In the genomic region with DNA sequence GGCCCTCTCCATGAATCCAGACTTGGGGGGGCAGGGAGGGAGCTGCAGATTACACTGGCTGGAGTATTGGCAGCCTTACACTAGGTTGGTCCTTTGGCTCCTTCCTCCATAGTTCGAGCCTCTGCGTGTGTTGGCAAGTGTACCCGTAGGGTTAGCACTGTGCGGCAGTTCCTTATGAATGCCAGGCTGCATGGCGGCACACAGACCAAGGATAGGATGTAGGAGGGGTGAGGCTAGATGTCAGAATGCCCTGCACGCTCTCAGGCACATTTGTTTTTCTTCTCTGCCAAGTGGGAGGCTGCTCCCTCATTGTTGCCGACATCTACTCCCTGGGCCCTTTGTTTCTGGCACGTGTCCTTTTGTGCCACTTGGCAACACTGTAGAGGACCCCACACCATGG, we compare ENCODE assay signal across 16 mouse cellular contexts.
DNase-seq lines count a peak whose midpoint lies in the region; ATAC-seq lines count a peak whose summit lies in the region.
"Had no signal": no experiment of that assay in that cellular context is flagged by ENCODE, and none has a peak within 500 bp of the region (broad histone marks: within the 10 kb centered on the region; RNA-seq: fewer than 3 reads in every experiment).

No protein-coding gene starts in this region.

- no peak overlapping the region for H3K4me3 ChIP-seq in forebrain, embryonic 10.5 days
- H3K4me3 ChIP-seq in forebrain, embryonic 11.5 days (ENCODE audit: low read depth, low read length) = no peak overlapping the region
- no peak overlapping the region for H3K4me3 ChIP-seq in forebrain, embryonic 16.5 days (replicated peaks; ENCODE audit: low read length)
- no peak overlapping the region for H3K4me3 ChIP-seq in hindbrain, embryonic 16.5 days (ENCODE audit: low read length)
- H3K4me3 ChIP-seq in neural tube, embryonic 13.5 days = no peak overlapping the region
- H3K4me3 ChIP-seq: embryonic facial prominence, embryonic 10.5 days; left cerebral cortex, adult 2 months; liver, embryonic 15.5 days had no signal

- no peak overlapping the region for H3K9ac ChIP-seq in forebrain, embryonic 11.5 days (ENCODE audit: low read length)
- no peak overlapping the region for H3K9ac ChIP-seq in forebrain, embryonic 16.5 days (replicated peaks; ENCODE audit: low read depth, low read length)
- H3K9ac ChIP-seq in hindbrain, embryonic 16.5 days (ENCODE audit: low read depth, low read length) = no peak overlapping the region
- no peak overlapping the region for H3K9ac ChIP-seq in neural tube, embryonic 13.5 days
- H3K9ac ChIP-seq: liver, embryonic 15.5 days had no signal

- no peak overlapping the region for H3K4me2 ChIP-seq in forebrain, embryonic 11.5 days (ENCODE audit: low read depth, low read length, severe bottlenecking)
- no peak overlapping the region for H3K4me2 ChIP-seq in forebrain, embryonic 16.5 days (ENCODE audit: low read length)
- no peak overlapping the region for H3K4me2 ChIP-seq in hindbrain, embryonic 16.5 days (ENCODE audit: low read length)
- H3K4me2 ChIP-seq in neural tube, embryonic 13.5 days = no peak overlapping the region
- H3K4me2 ChIP-seq: liver, embryonic 15.5 days had no signal

- DNase-seq in forebrain, embryonic 10.5 days (ENCODE audit: extremely low spot score, low spot score) = no peak
- no peak for DNase-seq in forebrain, embryonic 11.5 days (ENCODE audit: low spot score)
- DNase-seq in gastrocnemius, postnatal 14 days = no peak
- DNase-seq in c-Kit-positive CD71-positive TER-119-positive erythroid progenitor cells, embryonic 14.5 days (ENCODE audit: low spot score) = no peak
- DNase-seq in urinary bladder, adult 18-20 months (ENCODE audit: low spot score in 2 of 2) = no peak
- DNase-seq: cerebellum, postnatal 25 days; heart, postnatal 4 days; kidney, adult 11 months; lung, postnatal 10 days had no signal

- whole genome bisulfite sequencing in forebrain, embryonic 10.5 days = 70% methylated on average over 8 of the region's 8 CpGs
- 62% methylated on average over 8 of the region's 8 CpGs for WGBS in forebrain, embryonic 11.5 days
- WGBS in forebrain, embryonic 16.5 days = 19% methylated on average over 8 of the region's 8 CpGs
- 29% methylated on average over 8 of the region's 8 CpGs for WGBS in hindbrain, embryonic 16.5 days
- WGBS in neural tube, embryonic 13.5 days = 48% methylated on average over 8 of the region's 8 CpGs

- H3K9me3 ChIP-seq in forebrain, embryonic 10.5 days = no peaks in the 10 kb centered on the region
- H3K9me3 ChIP-seq in forebrain, embryonic 11.5 days (ENCODE audit: control insufficient read depth, low read length) = no peaks in the 10 kb centered on the region
- H3K9me3 ChIP-seq in forebrain, embryonic 16.5 days (ENCODE audit: control insufficient read depth, low read length) = no peaks in the 10 kb centered on the region
- H3K9me3 ChIP-seq in hindbrain, embryonic 16.5 days (ENCODE audit: control insufficient read depth, low read length) = no peaks in the 10 kb centered on the region
- H3K9me3 ChIP-seq in neural tube, embryonic 13.5 days = no peaks in the 10 kb centered on the region
- H3K9me3 ChIP-seq: embryonic facial prominence, embryonic 10.5 days; liver, embryonic 15.5 days had no signal

- H3K27ac ChIP-seq in forebrain, embryonic 10.5 days = 0 out of 2 replicates have a peak overlapping the region, but pooled peaks have one; percentile 33
- no peak overlapping the region for H3K27ac ChIP-seq in forebrain, embryonic 11.5 days (ENCODE audit: low read depth, low read length)
- no peak overlapping the region for H3K27ac ChIP-seq in forebrain, embryonic 16.5 days (ENCODE audit: low read length)
- H3K27ac ChIP-seq in hindbrain, embryonic 16.5 days (ENCODE audit: low read depth, low read length) = no peak overlapping the region
- H3K27ac ChIP-seq in neural tube, embryonic 13.5 days (replicated peaks) = no peak overlapping the region
- H3K27ac ChIP-seq: embryonic facial prominence, embryonic 10.5 days; kidney, postnatal 0 days; left cerebral cortex, adult 2 months; liver, embryonic 15.5 days had no signal

- intact Hi-C loops in gastrocnemius, postnatal 14 days (cut with DNase I; ENCODE audit: low total_unique reads) = no loop called here

- peaks cover 54% of the 10 kb centered on the region for H3K27me3 ChIP-seq in forebrain, embryonic 10.5 days (ENCODE audit: poor library complexity, severe bottlenecking)
- peaks cover 2% of the 10 kb centered on the region; the same call in 1 of the 2 replicates for H3K27me3 ChIP-seq in forebrain, embryonic 11.5 days (ENCODE audit: control insufficient read depth, insufficient read depth, low read length)
- peaks cover 5% of the 10 kb centered on the region; the same call in 1 of the 2 replicates for H3K27me3 ChIP-seq in forebrain, embryonic 16.5 days (replicated peaks; ENCODE audit: control insufficient read depth, insufficient read depth, low read length)
- H3K27me3 ChIP-seq in hindbrain, embryonic 16.5 days (replicated peaks; ENCODE audit: control insufficient read depth, insufficient read depth, low read length) = 0 out of 2 replicates have a peak, but pooled peaks cover 4% of the 10 kb centered on the region
- peaks cover 71% of the 10 kb centered on the region for H3K27me3 ChIP-seq in neural tube, embryonic 13.5 days

- no peak; the same call in 1 of the 2 replicates for ATAC-seq in forebrain, embryonic 11.5 days (replicated peaks; ENCODE audit: low FRiP score)
- peak; percentile 46 for ATAC-seq in forebrain, embryonic 16.5 days
- ATAC-seq in hindbrain, embryonic 16.5 days = peak; percentile 87
- peak; percentile 70 for ATAC-seq in neural tube, embryonic 13.5 days (ENCODE audit: low read depth)

- peaks cover 56% of the 10 kb centered on the region for H3K4me1 ChIP-seq in forebrain, embryonic 10.5 days
- peaks cover 10% of the 10 kb centered on the region; the same call in 1 of the 2 replicates for H3K4me1 ChIP-seq in forebrain, embryonic 11.5 days (replicated peaks; ENCODE audit: control insufficient read depth, insufficient read depth, low read length)
- peaks cover 30% of the 10 kb centered on the region for H3K4me1 ChIP-seq in forebrain, embryonic 16.5 days (replicated peaks; ENCODE audit: control insufficient read depth, insufficient read depth, low read length)
- H3K4me1 ChIP-seq in hindbrain, embryonic 16.5 days (ENCODE audit: control insufficient read depth, insufficient read depth, low read depth, low read length) = peaks cover 20% of the 10 kb centered on the region; the same call in 1 of the 2 replicates
- peaks cover 38% of the 10 kb centered on the region for H3K4me1 ChIP-seq in neural tube, embryonic 13.5 days (replicated peaks)
- H3K4me1 ChIP-seq: liver, embryonic 15.5 days had no signal

- 0 out of 2 replicates have a peak, but pooled peaks cover 3% of the 10 kb centered on the region for H3K36me3 ChIP-seq in forebrain, embryonic 10.5 days (replicated peaks)
- H3K36me3 ChIP-seq in forebrain, embryonic 11.5 days (ENCODE audit: control insufficient read depth, insufficient read depth, low read length) = no peaks in the 10 kb centered on the region
- no peaks in the 10 kb centered on the region for H3K36me3 ChIP-seq in forebrain, embryonic 16.5 days (ENCODE audit: control insufficient read depth, insufficient read depth)
- H3K36me3 ChIP-seq in hindbrain, embryonic 16.5 days (ENCODE audit: control insufficient read depth, insufficient read depth, low read length) = no peaks in the 10 kb centered on the region
- H3K36me3 ChIP-seq in neural tube, embryonic 13.5 days = no peaks in the 10 kb centered on the region
- H3K36me3 ChIP-seq: embryonic facial prominence, embryonic 10.5 days; liver, embryonic 15.5 days had no signal
